Mouse (Mus musculus): ENCODE results near the gene Rab3b. TPM values are rescaled to one million over a fixed set of nuclear protein-coding genes. Genes with fewer than 3 reads are reported as not detected.

Rab3b gene
- total and polyA plus RNA-seq, 2 experiments = 0.09 to 1.4 TPM

GRCm38 (mm10) chr4:108942986-108943720, 64.3 kb downstream of the Rab3b start:
- H3K27me3 ChIP-seq (ENCODE audit: control insufficient read depth, insufficient read depth, low read length) = no peaks in the 10 kb centered on the region
- no peaks in the 10 kb centered on the region for H3K36me3 ChIP-seq (ENCODE audit: control insufficient read depth, insufficient read depth, low read length)
- TF ChIP-seq CTCF (IDR thresholded peaks at IDR 0.05; ENCODE audit: low read depth, low read length) (no peak), POLR2A (IDR thresholded peaks at IDR 0.05; ENCODE audit: extremely low read depth, insufficient read depth, low read length) (no peak)
- H3K4me1 ChIP-seq (ENCODE audit: control insufficient read depth, insufficient read depth, low read length) = no peaks in the 10 kb centered on the region
- no peak for DNase-seq (ENCODE audit: extremely low read depth, low read depth, low spot score)
- no peak overlapping the region for H3K4me3 ChIP-seq (ENCODE audit: insufficient read depth, low read depth, low read length)
- H3K79me2 ChIP-seq (ENCODE audit: control insufficient read depth, insufficient read depth, low read length) = no peaks in the 10 kb centered on the region
- H3K27ac ChIP-seq (replicated peaks; ENCODE audit: insufficient read depth, low read depth, low read length) = no peak overlapping the region
- no peak overlapping the region for H3K9ac ChIP-seq (ENCODE audit: low read depth, low read length)
- 57% methylated on average over 11 of the region's 11 CpGs for WGBS

- 94% methylated on average over 7 of the region's 7 CpGs for WGBS
- H3K27ac ChIP-seq (replicated peaks; ENCODE audit: insufficient read depth, low read depth, low read length) = no peak overlapping the region
- no peak overlapping the region for H3K4me3 ChIP-seq (ENCODE audit: insufficient read depth, low read depth, low read length)
- no peak overlapping the region for H3K9ac ChIP-seq (ENCODE audit: low read depth, low read length)
- no peaks in the 10 kb centered on the region for H3K79me2 ChIP-seq (ENCODE audit: control insufficient read depth, insufficient read depth, low read length)
- no peak for DNase-seq (ENCODE audit: extremely low read depth, low read depth, low spot score)
- H3K27me3 ChIP-seq (ENCODE audit: control insufficient read depth, insufficient read depth, low read length) = no peaks in the 10 kb centered on the region
- H3K4me1 ChIP-seq (ENCODE audit: control insufficient read depth, insufficient read depth, low read length) = no peaks in the 10 kb centered on the region
- H3K36me3 ChIP-seq (ENCODE audit: control insufficient read depth, insufficient read depth, low read length) = no peaks in the 10 kb centered on the region
- no peak for TF ChIP-seq CTCF (IDR thresholded peaks at IDR 0.05; ENCODE audit: low read depth, low read length)
- no peak for TF ChIP-seq POLR2A (IDR thresholded peaks at IDR 0.05; ENCODE audit: extremely low read depth, insufficient read depth, low read length)
Observed at GRCm38 (mm10) chr4:108949168-108949567, 70.3 kb downstream of the Rab3b start.

GRCm38 (mm10) chr4:108950201-108950600, 71.3 kb downstream of the Rab3b start:
- no peak for TF ChIP-seq POLR2A (IDR thresholded peaks at IDR 0.05; ENCODE audit: extremely low read depth, insufficient read depth, low read length)
- TF ChIP-seq CTCF (IDR thresholded peaks at IDR 0.05; ENCODE audit: low read depth, low read length) = no peak
- no peak for DNase-seq (ENCODE audit: extremely low read depth, low read depth, low spot score)
- no peaks in the 10 kb centered on the region for H3K4me1 ChIP-seq (ENCODE audit: control insufficient read depth, insufficient read depth, low read length)
- H3K36me3 ChIP-seq (ENCODE audit: control insufficient read depth, insufficient read depth, low read length) = no peaks in the 10 kb centered on the region
- no peak overlapping the region for H3K4me3 ChIP-seq (ENCODE audit: insufficient read depth, low read depth, low read length)
- no peaks in the 10 kb centered on the region for H3K27me3 ChIP-seq (ENCODE audit: control insufficient read depth, insufficient read depth, low read length)
- 89% methylated on average over 1 of the region's 1 CpGs for WGBS
- H3K9ac ChIP-seq (ENCODE audit: low read depth, low read length) = no peak overlapping the region
- no peak overlapping the region for H3K27ac ChIP-seq (replicated peaks; ENCODE audit: insufficient read depth, low read depth, low read length)
- no peaks in the 10 kb centered on the region for H3K79me2 ChIP-seq (ENCODE audit: control insufficient read depth, insufficient read depth, low read length)

DNA sequence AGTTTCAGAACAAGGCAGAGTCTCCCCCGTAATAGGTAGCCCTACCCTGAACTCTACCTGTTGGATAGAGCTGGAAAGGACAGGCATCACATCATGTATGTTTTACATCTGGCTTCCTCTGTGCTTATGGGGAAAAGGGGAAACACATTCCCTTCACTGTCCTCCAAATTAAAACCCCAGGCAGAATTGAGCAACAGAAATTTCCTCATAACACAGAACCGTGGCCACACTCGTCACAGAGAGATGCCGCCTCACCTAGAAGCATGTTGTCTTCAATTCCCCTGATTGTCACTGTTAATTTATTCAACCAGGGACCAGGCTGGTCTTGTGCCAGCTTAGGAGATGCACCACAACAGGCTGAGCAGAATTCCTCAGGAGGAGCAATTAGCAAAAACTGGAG, 72.8 kb downstream of the Rab3b start:
- Histone ChIP-seq H3K9ac (ENCODE audit: low read depth, low read length) (no peak overlapping the region), H3K4me1 (ENCODE audit: control insufficient read depth, insufficient read depth, low read length) (no peaks in the 10 kb centered on the region), H3K4me3 (ENCODE audit: insufficient read depth, low read depth, low read length) (no peak overlapping the region), H3K27me3 (ENCODE audit: control insufficient read depth, insufficient read depth, low read length) (no peaks in the 10 kb centered on the region), H3K36me3 (ENCODE audit: control insufficient read depth, insufficient read depth, low read length) (no peaks in the 10 kb centered on the region), H3K27ac (replicated peaks; ENCODE audit: insufficient read depth, low read depth, low read length) (no peak overlapping the region), H3K79me2 (ENCODE audit: control insufficient read depth, insufficient read depth, low read length) (no peaks in the 10 kb centered on the region)
- WGBS = 88% methylated on average over 4 of the region's 4 CpGs
- TF ChIP-seq POLR2A (IDR thresholded peaks at IDR 0.05; ENCODE audit: extremely low read depth, insufficient read depth, low read length) (no peak), CTCF (IDR thresholded peaks at IDR 0.05; ENCODE audit: low read depth, low read length) (no peak)
- no peak for DNase-seq (ENCODE audit: extremely low read depth, low read depth, low spot score)

GRCm38 (mm10) chr4:108959696-108960095, 80.8 kb downstream of the Rab3b start:
- no peaks in the 10 kb centered on the region for H3K27me3 ChIP-seq (ENCODE audit: control insufficient read depth, insufficient read depth, low read length)
- DNase-seq (ENCODE audit: extremely low read depth, low read depth, low spot score) = no peak
- 92% methylated on average over 3 of the region's 3 CpGs for WGBS
- H3K4me1 ChIP-seq (ENCODE audit: control insufficient read depth, insufficient read depth, low read length) = no peaks in the 10 kb centered on the region
- H3K9ac ChIP-seq (ENCODE audit: low read depth, low read length) = no peak overlapping the region
- TF ChIP-seq CTCF (IDR thresholded peaks at IDR 0.05; ENCODE audit: low read depth, low read length) (no peak), POLR2A (IDR thresholded peaks at IDR 0.05; ENCODE audit: extremely low read depth, insufficient read depth, low read length) (no peak)
- H3K4me3 ChIP-seq (ENCODE audit: insufficient read depth, low read depth, low read length) = no peak overlapping the region
- H3K36me3 ChIP-seq (ENCODE audit: control insufficient read depth, insufficient read depth, low read length) = no peaks in the 10 kb centered on the region
- H3K79me2 ChIP-seq (ENCODE audit: control insufficient read depth, insufficient read depth, low read length) = no peaks in the 10 kb centered on the region
- H3K27ac ChIP-seq (replicated peaks; ENCODE audit: insufficient read depth, low read depth, low read length) = no peak overlapping the region
